Mouse (Mus musculus) C2C12 (cell line): Measurements from ENCODE around the gene Gab1. TPM values are rescaled to one million over a fixed set of nuclear protein-coding genes. Genes with fewer than 3 reads are reported as not detected.

Experiments used
- H3K27me3 ChIP-seq: one replicate; pipeline ENCODE4 v1.6.1; 2011; ENCODE audit not compliant: control insufficient read depth, insufficient read depth, insufficient read length
- H3K36me3 ChIP-seq: one replicate; pipeline ENCODE4 v1.6.1; 2011; ENCODE audit not compliant: control insufficient read depth, insufficient read depth
- H3K4me3 ChIP-seq: one replicate; pipeline ENCODE4 v1.5.1; 2011; ENCODE audit warnings: mild to moderate bottlenecking, control low read depth; ENCODE audit not compliant: poor library complexity, insufficient read depth, severe bottlenecking
- H3K79me2 ChIP-seq: one replicate; pipeline ENCODE4 v1.6.1; 2011; ENCODE audit not compliant: control insufficient read depth, insufficient read depth
- H3K79me3 ChIP-seq: one replicate; pipeline ENCODE4 v1.6.1; 2011; ENCODE audit warnings: low read depth, control low read depth
- H3ac ChIP-seq: one replicate; pipeline ENCODE3; 2011; ENCODE audit warnings: low read depth; ENCODE audit not compliant: control insufficient read depth, insufficient read length
- CEBPB ChIP-seq: IDR thresholded peaks from one replicate; pipeline ENCODE4 v1.6.1; 2011; ENCODE audit warnings: low read depth, mild to moderate bottlenecking, control low read depth, moderate library complexity
- CTCF ChIP-seq: IDR thresholded peaks from one replicate; pipeline ENCODE4 v1.5.1; 2011; ENCODE audit not compliant: control insufficient read depth, insufficient read depth, insufficient read length
- FOSL1 ChIP-seq: IDR thresholded peaks from one replicate; pipeline ENCODE4 v1.8.0; 2011; ENCODE audit warnings: mild to moderate bottlenecking, low read length; ENCODE audit not compliant: poor library complexity, insufficient read depth, severe bottlenecking
- MAX ChIP-seq: IDR thresholded peaks from one replicate; pipeline ENCODE4 v1.6.1; 2011; ENCODE audit warnings: mild to moderate bottlenecking, control low read depth
- MYOD1 ChIP-seq: IDR thresholded peaks from one replicate; pipeline ENCODE4 v1.6.1; 2011; ENCODE audit warnings: low read depth; ENCODE audit not compliant: control insufficient read depth, insufficient read length
- MYOG ChIP-seq: IDR thresholded peaks from one replicate; pipeline ENCODE4 v1.6.1; 2011; ENCODE audit not compliant: control insufficient read depth, insufficient read length; ENCODE audit errors: extremely low read depth
- USF1 ChIP-seq: IDR thresholded peaks from one replicate; pipeline ENCODE4 v1.6.1; 2011; ENCODE audit warnings: low read depth, mild to moderate bottlenecking, control low read depth, moderate library complexity
- polyA plus RNA-seq: library from polyadenylated mRNA; unstranded; fragments of >200 nt; fragmentation: generic; extraction: Trizol; gene quantifications from one replicate; pipeline ENCODE4 v1.2.1, GENCODE M21; 2012; ENCODE audit warnings: missing spikeins

The Gab1 gene
- polyA plus RNA-seq, 1 experiment: 2.0 TPM

DNA sequence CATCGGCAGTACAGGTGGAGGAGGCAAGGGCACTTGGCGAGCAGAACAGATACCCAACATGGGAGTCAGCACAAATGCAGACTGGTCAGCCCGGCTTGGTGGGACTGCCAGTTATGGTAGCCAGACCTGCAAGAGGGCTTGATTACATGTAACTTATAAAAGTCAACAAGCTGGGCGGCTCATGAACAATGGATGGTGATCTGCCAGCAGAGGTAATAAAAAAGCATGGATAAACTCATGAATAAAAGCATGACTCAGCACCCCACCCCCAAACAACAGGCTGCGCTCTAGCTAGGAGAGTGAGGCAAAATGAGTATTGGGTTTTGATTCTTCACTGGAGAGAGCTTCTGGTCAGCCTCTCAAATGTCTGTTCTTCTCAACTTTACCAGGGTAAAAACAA, 16.9 kb downstream of the Gab1 start:
- Histone ChIP-seq H3K79me2 (no peaks in the 10 kb centered on the region), H3K4me3 (peak overlapping the region; percentile 6), H3K79me3 (no peaks in the 10 kb centered on the region), H3K36me3 (no peaks in the 10 kb centered on the region), H3ac (no peak overlapping the region), H3K27me3 (no peaks in the 10 kb centered on the region)
- TF ChIP-seq MAX: peak; percentile 40
- no peak for TF ChIP-seq USF1

DNA sequence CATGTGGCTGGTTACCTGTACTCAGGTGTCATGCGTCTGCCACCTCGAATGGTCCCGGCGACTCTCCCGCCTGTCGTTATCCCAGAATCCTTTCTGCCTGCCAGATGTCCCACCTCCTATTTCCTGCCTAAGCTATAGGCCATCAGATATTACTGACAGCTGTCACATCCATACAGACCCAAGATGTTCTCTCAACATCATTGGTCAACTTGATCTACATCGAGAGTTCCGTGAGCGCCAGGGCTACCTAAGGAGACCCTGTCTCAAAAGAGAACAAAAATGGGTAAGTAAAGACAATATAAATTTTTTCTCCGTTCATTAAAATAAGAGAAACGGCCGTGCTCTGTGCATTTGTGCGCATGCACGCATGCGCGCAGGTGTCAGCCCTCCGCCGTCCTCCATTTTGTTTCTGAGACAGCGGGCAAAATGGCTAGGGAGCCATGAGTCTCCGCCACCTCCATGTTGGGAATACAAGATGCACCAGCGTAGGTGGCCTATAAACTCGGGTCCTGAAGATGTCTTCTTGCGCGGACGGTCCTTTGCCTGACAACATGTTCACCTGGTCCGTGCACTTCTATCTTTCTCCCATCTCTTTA, 21.0 kb downstream of the Gab1 start:
- no peaks in the 10 kb centered on the region for H3K79me2 ChIP-seq
- no peaks in the 10 kb centered on the region for H3K27me3 ChIP-seq
- no peaks in the 10 kb centered on the region for H3K36me3 ChIP-seq
- no peak overlapping the region for H3ac ChIP-seq
- TF ChIP-seq MYOD1 (no peak), CEBPB (no peak), USF1 (no peak), MYOG (no peak), MAX (no peak), FOSL1 (no peak), CTCF (no peak)
- no peaks in the 10 kb centered on the region for H3K79me3 ChIP-seq
- no peak overlapping the region for H3K4me3 ChIP-seq

DNA sequence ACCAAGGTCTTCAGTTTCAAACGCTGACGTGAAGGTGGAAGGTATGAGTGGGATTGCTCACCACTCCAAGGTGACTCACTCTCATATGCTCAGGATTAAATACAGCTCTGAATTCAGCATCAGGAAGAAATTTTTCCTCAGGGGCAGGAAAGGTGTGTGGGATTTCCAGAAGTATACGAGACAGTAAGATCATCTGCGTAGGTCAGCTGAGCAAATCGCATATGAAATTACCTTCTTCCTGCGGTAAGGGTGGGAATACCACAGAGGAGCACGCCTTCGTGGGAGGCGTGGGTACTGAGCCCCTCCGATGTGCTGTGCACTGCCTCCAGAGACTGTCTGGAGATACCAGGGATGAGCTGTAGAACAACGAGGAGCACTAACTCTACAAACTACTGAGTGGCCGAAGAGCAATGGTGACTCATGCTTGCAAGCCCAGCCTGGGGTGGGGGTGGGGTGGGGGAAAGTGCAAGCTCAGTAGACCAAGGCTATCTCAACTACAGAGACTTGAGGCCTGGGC, 22.4 kb downstream of the Gab1 start:
- H3K27me3 ChIP-seq: no peaks in the 10 kb centered on the region
- H3K4me3 ChIP-seq: no peak overlapping the region
- peak overlapping the region; percentile 12 for H3ac ChIP-seq
- no peaks in the 10 kb centered on the region for H3K36me3 ChIP-seq
- no peaks in the 10 kb centered on the region for H3K79me2 ChIP-seq
- H3K79me3 ChIP-seq: no peaks in the 10 kb centered on the region
- no peak for TF ChIP-seq CTCF
- TF ChIP-seq MYOD1: no peak
- TF ChIP-seq USF1: no peak
- no peak for TF ChIP-seq MYOG
- no peak for TF ChIP-seq CEBPB
- no peak for TF ChIP-seq FOSL1

DNA sequence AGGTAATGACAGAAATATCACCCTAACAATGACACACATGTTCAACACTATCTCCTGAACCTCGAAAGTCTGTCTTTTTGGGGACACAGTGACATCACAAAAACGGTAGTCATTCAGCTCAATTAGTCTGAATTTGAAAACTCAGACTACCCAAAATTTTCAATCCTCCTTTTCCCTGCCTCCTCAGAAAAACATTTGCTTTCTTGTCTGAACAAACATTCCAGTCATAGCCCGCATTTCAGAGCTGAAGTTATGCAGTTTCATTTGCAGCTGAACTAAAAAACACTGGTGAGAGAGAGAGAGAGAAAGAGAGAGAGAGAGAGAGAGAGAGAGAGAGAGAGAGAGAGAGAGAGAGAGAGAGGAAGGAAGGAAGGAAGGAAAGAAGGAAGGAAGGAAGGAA, 23.2 kb downstream of the Gab1 start:
- Histone ChIP-seq H3K4me3 (no peak overlapping the region), H3K79me3 (no peaks in the 10 kb centered on the region), H3K79me2 (no peaks in the 10 kb centered on the region), H3K27me3 (no peaks in the 10 kb centered on the region), H3K36me3 (no peaks in the 10 kb centered on the region), H3ac (no peak overlapping the region)
- TF ChIP-seq MYOG: no peak
- TF ChIP-seq USF1: no peak
- no peak for TF ChIP-seq MAX
- TF ChIP-seq MYOD1: no peak
- no peak for TF ChIP-seq CEBPB

DNA sequence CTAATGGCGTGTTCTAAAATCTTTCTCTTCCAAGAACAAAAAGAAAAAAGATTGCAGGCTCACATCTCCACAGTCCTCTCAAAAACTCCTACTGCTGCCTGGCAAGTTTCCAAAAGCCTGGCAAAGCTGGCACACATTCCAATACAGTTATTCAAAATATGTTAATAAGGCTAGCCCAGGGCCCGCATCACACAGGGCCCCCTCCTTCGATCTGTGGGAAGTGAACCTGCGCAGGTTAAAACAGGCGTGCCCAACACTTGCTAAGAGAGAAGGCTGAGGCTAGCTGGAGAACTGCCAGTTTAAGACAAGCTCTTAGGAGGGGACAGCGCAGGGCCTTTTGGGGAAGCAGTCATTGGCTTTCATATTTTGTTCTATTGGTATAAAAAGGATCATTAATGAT, 23.7 kb downstream of the Gab1 start:
- no peaks in the 10 kb centered on the region for H3K27me3 ChIP-seq
- H3K36me3 ChIP-seq: no peaks in the 10 kb centered on the region
- no peak overlapping the region for H3K4me3 ChIP-seq
- TF ChIP-seq MAX (no peak), CTCF (no peak), FOSL1 (no peak), CEBPB (no peak), MYOG (no peak), MYOD1 (no peak), USF1 (no peak)
- H3K79me2 ChIP-seq: no peaks in the 10 kb centered on the region
- H3K79me3 ChIP-seq: no peaks in the 10 kb centered on the region
- H3ac ChIP-seq: no peak overlapping the region

DNA sequence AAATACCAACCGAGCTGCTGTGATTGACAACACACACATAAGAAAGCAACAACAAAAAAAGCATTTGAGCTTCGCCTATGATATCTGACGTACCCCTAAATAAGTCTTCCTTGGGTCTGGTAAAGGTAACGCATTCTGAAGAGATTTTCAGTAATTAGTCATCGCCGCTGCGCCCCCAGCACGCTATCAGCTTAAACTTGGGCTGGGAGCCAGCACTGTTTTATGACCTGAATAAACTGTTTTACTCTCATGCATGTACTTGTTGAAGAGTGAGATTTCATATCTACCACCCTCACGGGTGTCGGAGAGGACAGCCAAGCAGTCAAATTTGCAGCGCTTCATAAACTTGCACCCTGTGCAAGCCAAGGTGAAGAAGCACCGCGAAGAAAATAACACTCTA, 26.7 kb downstream of the Gab1 start:
- no peak overlapping the region for H3K4me3 ChIP-seq
- no peaks in the 10 kb centered on the region for H3K79me3 ChIP-seq
- no peak overlapping the region for H3ac ChIP-seq
- H3K79me2 ChIP-seq: no peaks in the 10 kb centered on the region
- TF ChIP-seq CTCF (no peak), FOSL1 (no peak), MYOG (no peak), USF1 (no peak)
- H3K36me3 ChIP-seq: no peaks in the 10 kb centered on the region
- no peaks in the 10 kb centered on the region for H3K27me3 ChIP-seq
